In the genomic region with DNA sequence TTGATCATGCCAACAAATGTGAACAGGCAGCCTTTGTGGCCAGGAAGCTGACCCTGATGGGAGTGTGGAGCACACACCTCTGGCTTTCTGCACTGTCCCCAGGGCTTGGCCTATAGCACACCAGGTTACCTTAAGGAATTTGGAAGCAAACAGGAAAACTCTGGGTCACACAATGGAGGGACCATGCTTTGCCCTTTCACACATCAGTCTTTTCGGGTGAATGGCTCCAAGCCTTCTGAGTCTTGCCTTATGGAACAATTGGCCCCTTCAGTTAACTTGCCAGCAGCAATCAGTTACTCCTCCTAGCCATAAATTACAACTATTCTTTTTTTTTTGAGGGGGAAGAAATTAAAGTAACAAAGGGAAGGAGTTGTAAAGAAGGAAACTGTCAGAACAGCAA, we compare ENCODE assay signal across 22 mouse cellular contexts.
"Had no signal": no experiment of that assay in that cellular context is flagged by ENCODE, and none has a peak within 500 bp of the region (broad histone marks: within the 10 kb centered on the region; RNA-seq: fewer than 3 reads in every experiment).

No protein-coding gene starts in this region.

- H3K4me1 ChIP-seq: megakaryocyte, embryonic 14.5 days had no signal

- H3K27ac ChIP-seq: limb, embryonic 12.5 days; limb, embryonic 15.5 days; liver, embryonic 14.5 days; neural tube, embryonic 12.5 days; stomach, postnatal 0 days had no signal

- H3K27me3 ChIP-seq: limb, embryonic 12.5 days; limb, embryonic 15.5 days; neural tube, embryonic 12.5 days had no signal

- ATAC-seq: liver, postnatal 0 days; lung, postnatal 0 days had no signal

- H3K9me3 ChIP-seq: limb, embryonic 12.5 days; limb, embryonic 15.5 days had no signal

- H3K9ac ChIP-seq: limb, embryonic 12.5 days; limb, embryonic 15.5 days; liver, embryonic 14.5 days; liver, postnatal 0 days; lung, embryonic 14.5 days; neural tube, embryonic 12.5 days had no signal

- H3K36me3 ChIP-seq: limb, embryonic 12.5 days; limb, embryonic 15.5 days; neural tube, embryonic 12.5 days had no signal

- H3K4me2 ChIP-seq: limb, embryonic 12.5 days; limb, embryonic 15.5 days; liver, embryonic 11.5 days; lung, embryonic 14.5 days; midbrain, embryonic 11.5 days; neural tube, embryonic 12.5 days had no signal

- H3K4me3 ChIP-seq: limb, embryonic 12.5 days; limb, embryonic 15.5 days; megakaryocyte, embryonic 14.5 days; neural tube, embryonic 12.5 days had no signal

- DNase-seq: kidney, adult 18-20 months; kidney, adult 9 months; kidney, postnatal 10 days; kidney, postnatal 36 days; left cerebral cortex, postnatal 4 days; liver, postnatal 0 days; lung, embryonic 14.5 days; lung, postnatal 36 days; midbrain, embryonic 14.5 days; right cerebral cortex, adult 18-20 months; right cerebral cortex, postnatal 14 days; right cerebral cortex, postnatal 4 days; thymus, postnatal 25 days had no signal
